Comparison of ENCODE assay signal across 13 mouse cellular contexts in the genomic region with DNA sequence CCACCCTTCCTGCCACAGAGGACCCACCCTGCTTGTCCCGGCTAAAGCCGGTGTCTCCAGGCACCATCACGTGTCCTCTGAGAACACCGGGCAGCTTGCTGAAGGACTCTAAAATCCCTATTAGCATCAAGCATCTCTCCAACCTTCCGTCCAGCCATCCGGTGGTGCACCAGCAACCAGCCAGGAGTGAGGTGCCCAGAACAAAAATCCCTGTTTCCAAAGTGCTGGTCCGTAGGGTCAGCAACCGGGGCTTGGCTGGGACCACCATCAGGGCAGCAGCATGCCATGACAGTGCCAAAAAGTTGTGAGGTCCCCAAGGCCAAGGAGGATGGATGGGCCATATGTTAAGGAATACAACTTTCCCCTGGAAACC. TPM values are rescaled to one million over a fixed set of nuclear protein-coding genes. Genes with fewer than 3 reads are reported as not detected.
DNase-seq lines count a peak whose midpoint lies in the region; ATAC-seq lines count a peak whose summit lies in the region.
"Had no signal": no experiment of that assay in that cellular context is flagged by ENCODE, and none has a peak within 500 bp of the region (broad histone marks: within the 10 kb centered on the region; RNA-seq: fewer than 3 reads in every experiment).

No protein-coding gene starts in this region.

- peak overlapping the region; percentile 99 for H3K9ac ChIP-seq in midbrain, embryonic 13.5 days (replicated peaks)
- H3K9ac ChIP-seq: liver, embryonic 13.5 days had no signal

- H3K4me1 ChIP-seq in embryonic facial prominence, embryonic 10.5 days: peaks cover 31% of the 10 kb centered on the region
- H3K4me1 ChIP-seq in hindbrain, embryonic 10.5 days (replicated peaks): peaks cover 71% of the 10 kb centered on the region
- peaks cover 64% of the 10 kb centered on the region for H3K4me1 ChIP-seq in midbrain, embryonic 13.5 days (replicated peaks)
- H3K4me1 ChIP-seq: liver, embryonic 13.5 days had no signal

- H3K36me3 ChIP-seq in embryonic facial prominence, embryonic 10.5 days (replicated peaks): 0 out of 2 replicates have a peak, but pooled peaks cover 6% of the 10 kb centered on the region
- H3K36me3 ChIP-seq in hindbrain, embryonic 10.5 days: peaks cover 4% of the 10 kb centered on the region; the same call in 1 of the 2 replicates
- peaks cover 6% of the 10 kb centered on the region for H3K36me3 ChIP-seq in midbrain, embryonic 13.5 days
- H3K36me3 ChIP-seq: liver, embryonic 13.5 days had no signal

- intact Hi-C loops in left cerebral cortex, postnatal 14 days (cut with DNase I): loop anchor here (2.0 to 5.0 kb wide), 4 partner anchors 35 to 128 kb away; partner anchors contain the start of genes Gm49336, Mtmr6 and Nupl1

- no peaks in the 10 kb centered on the region for H3K9me3 ChIP-seq in embryonic facial prominence, embryonic 10.5 days
- no peaks in the 10 kb centered on the region for H3K9me3 ChIP-seq in hindbrain, embryonic 10.5 days
- H3K9me3 ChIP-seq in midbrain, embryonic 13.5 days: no peaks in the 10 kb centered on the region
- H3K9me3 ChIP-seq: liver, embryonic 13.5 days had no signal

- H3K4me3 ChIP-seq in embryonic facial prominence, embryonic 10.5 days: peak overlapping the region; percentile 74; the same call in 1 of the 2 replicates
- peak overlapping the region; percentile 82 for H3K4me3 ChIP-seq in hindbrain, embryonic 10.5 days
- peak overlapping the region; percentile 93 for H3K4me3 ChIP-seq in midbrain, embryonic 13.5 days (replicated peaks)

- H3K27me3 ChIP-seq in embryonic facial prominence, embryonic 10.5 days (replicated peaks; ENCODE audit: low read depth, poor library complexity, severe bottlenecking): peaks cover 55% of the 10 kb centered on the region
- peaks cover 38% of the 10 kb centered on the region for H3K27me3 ChIP-seq in hindbrain, embryonic 10.5 days (ENCODE audit: insufficient read depth, poor library complexity, severe bottlenecking)
- H3K27me3 ChIP-seq in midbrain, embryonic 13.5 days: peaks cover 8% of the 10 kb centered on the region

- whole genome bisulfite sequencing in embryonic facial prominence, embryonic 10.5 days: 92% methylated on average over 8 of the region's 8 CpGs
- WGBS in hindbrain, embryonic 10.5 days: 95% methylated on average over 8 of the region's 8 CpGs
- 79% methylated on average over 8 of the region's 8 CpGs for WGBS in midbrain, embryonic 13.5 days

- ATAC-seq in midbrain, embryonic 13.5 days: no peak

- H3K27ac ChIP-seq in embryonic facial prominence, embryonic 10.5 days (replicated peaks): no peak overlapping the region
- 0 out of 2 replicates have a peak overlapping the region, but pooled peaks have one; percentile 95 for H3K27ac ChIP-seq in hindbrain, embryonic 10.5 days
- H3K27ac ChIP-seq in midbrain, embryonic 13.5 days: no peak overlapping the region
- H3K27ac ChIP-seq: liver, embryonic 13.5 days had no signal

- peak; percentile 50 to 55 for DNase-seq in cerebellum, postnatal 10 days
- DNase-seq in cerebellum, adult 8-10 months: no peak
- DNase-seq in embryonic facial prominence, embryonic 10.5 days (ENCODE audit: low spot score): no peak
- no peak for DNase-seq in hindbrain, embryonic 10.5 days (ENCODE audit: low spot score)
- no peak for DNase-seq in layer of hippocampus, adult 11-12 months (ENCODE audit: low spot score)
- DNase-seq in left cerebral cortex, postnatal 14 days (ENCODE audit: low spot score in 2 of 2): no peak
- no peak for DNase-seq in urinary bladder, postnatal 14 days (ENCODE audit: low spot score)
- DNase-seq: adrenal gland, adult 2 months; B cell, adult 2 months; kidney, adult 18-20 months; liver, embryonic 13.5 days had no signal

- peak overlapping the region; percentile 89 for H3K4me2 ChIP-seq in midbrain, embryonic 13.5 days (replicated peaks)

RNA-seq across cellular contexts. Expression of gene Amer2, which starts 6.9 kb away (rescaled TPM):
- 4.5 and 4.9 TPM in 2 replicates for polyA plus RNA-seq in embryonic facial prominence, embryonic 10.5 days (2016; fragmentation: Nextera tagmentation; extraction: Ambion mirVana)
- polyA plus RNA-seq in hindbrain, embryonic 10.5 days (2016; fragmentation: Nextera tagmentation; extraction: Ambion mirVana): 8.2 and 13.5 TPM in 2 replicates
- 27.2 and 30.8 TPM in 2 replicates for polyA plus RNA-seq in midbrain, embryonic 13.5 days (2015; fragmentation: Nextera tagmentation; extraction: Ambion mirVana)
- 10 to 100 TPM; 36.2 to 38.0 TPM for total RNA-seq in left cerebral cortex, postnatal 14 days (2021)
- total RNA-seq: heart, adult 8-10 months had no signal

Comparison
In these comparisons a context has a peak if more than half of its experiments do, and no peak if none do; other contexts are left out.
1. DNase-seq: peak in cerebellum, postnatal 10 days (2 of 2); none in cerebellum, adult 8-10 months (single experiment), embryonic facial prominence, embryonic 10.5 days (single experiment), hindbrain, embryonic 10.5 days (single experiment), layer of hippocampus, adult 11-12 months (single experiment), left cerebral cortex, postnatal 14 days (0 of 2) and urinary bladder, postnatal 14 days (single experiment).
2. Peak in every context shown above with its lines, with median percentiles within 50 percentile points of each other: H3K4me3 ChIP-seq.